Mouse (Mus musculus): ENCODE measurements around the gene Sox2. TPM values are rescaled to one million over a fixed set of nuclear protein-coding genes. Genes with fewer than 3 reads are reported as not detected.

The Sox2 gene
- total and polyA plus RNA-seq, 2 experiments from 2014 or later = 22.6 to 68.1 TPM

- H3K9ac ChIP-seq (replicated peaks; ENCODE audit: low read length) = no peak overlapping the region
- peak overlapping the region; percentile 76; the same call in 1 of the 2 replicates for H3K27ac ChIP-seq
- H3K36me3 ChIP-seq (ENCODE audit: insufficient read depth, low read length) = no peaks in the 10 kb centered on the region
- H3K9me3 ChIP-seq (ENCODE audit: low read length) = no peaks in the 10 kb centered on the region
- H3K4me2 ChIP-seq (ENCODE audit: low read depth, low read length) = peak overlapping the region; percentile 56
- ATAC-seq (no peak), DNase-seq (ENCODE audit: low spot score) (no peak)
- TF ChIP-seq CTCF (IDR thresholded peaks at IDR 0.05; ENCODE audit: low read depth) = no peak
- WGBS = 56% methylated on average over 7 of the region's 7 CpGs
- peaks cover 32% of the 10 kb centered on the region for H3K27me3 ChIP-seq (ENCODE audit: insufficient read depth, low read length)
- no peak overlapping the region for H3K4me3 ChIP-seq (ENCODE audit: low read length)
- no peaks in the 10 kb centered on the region; the same call in 1 of the 2 replicates for H3K4me1 ChIP-seq (ENCODE audit: insufficient read depth, low read length)
Observed at GRCm38 (mm10) chr3:34658241-34658965, 8.2 kb downstream of the Sox2 start.

GRCm38 (mm10) chr3:34658966-34659535, 8.8 kb downstream of the Sox2 start:
- Histone ChIP-seq H3K36me3 (ENCODE audit: insufficient read depth, low read length) (no peaks in the 10 kb centered on the region), H3K4me3 (ENCODE audit: low read length) (no peak overlapping the region), H3K4me2 (ENCODE audit: low read depth, low read length) (peak overlapping the region; percentile 56; the same call in 1 of the 2 replicates), H3K4me1 (ENCODE audit: insufficient read depth, low read length) (no peaks in the 10 kb centered on the region; the same call in 1 of the 2 replicates), H3K9me3 (ENCODE audit: low read length) (no peaks in the 10 kb centered on the region), H3K27ac (peak overlapping the region; percentile 88; the same call in 1 of the 2 replicates), H3K9ac (replicated peaks; ENCODE audit: low read length) (no peak overlapping the region), H3K27me3 (ENCODE audit: insufficient read depth, low read length) (peaks cover 30% of the 10 kb centered on the region)
- ATAC-seq (no peak), DNase-seq (ENCODE audit: low spot score) (no peak)
- WGBS = 58% methylated on average over 8 of the region's 8 CpGs
- no peak for TF ChIP-seq CTCF (IDR thresholded peaks at IDR 0.05; ENCODE audit: low read depth)

- Histone ChIP-seq H3K27ac (peak overlapping the region; percentile 88), H3K36me3 (ENCODE audit: insufficient read depth, low read length) (no peaks in the 10 kb centered on the region), H3K9me3 (ENCODE audit: low read length) (no peaks in the 10 kb centered on the region), H3K9ac (replicated peaks; ENCODE audit: low read length) (0 out of 2 replicates have a peak overlapping the region, but pooled peaks have one; percentile 15), H3K27me3 (ENCODE audit: insufficient read depth, low read length) (peaks cover 24% of the 10 kb centered on the region), H3K4me3 (ENCODE audit: low read length) (no peak overlapping the region), H3K4me2 (ENCODE audit: low read depth, low read length) (peak overlapping the region; percentile 60), H3K4me1 (ENCODE audit: insufficient read depth, low read length) (no peaks in the 10 kb centered on the region; the same call in 1 of the 2 replicates)
- WGBS = 25% methylated on average over 6 of the region's 6 CpGs
- TF ChIP-seq CTCF (IDR thresholded peaks at IDR 0.05; ENCODE audit: low read depth) = no peak
- DNase-seq (ENCODE audit: low spot score) (peak; percentile 43), ATAC-seq (no peak)
Observed at GRCm38 (mm10) chr3:34659861-34660260, 9.7 kb downstream of the Sox2 start.

GRCm38 (mm10) chr3:34660542-34661290, 10.5 kb downstream of the Sox2 start:
- ATAC-seq (no peak), DNase-seq (ENCODE audit: low spot score) (peak; percentile 41)
- peaks cover 17% of the 10 kb centered on the region; the same call in 1 of the 2 replicates for H3K27me3 ChIP-seq (ENCODE audit: insufficient read depth, low read length)
- peak overlapping the region; percentile 88 for H3K27ac ChIP-seq
- H3K9me3 ChIP-seq (ENCODE audit: low read length) = no peaks in the 10 kb centered on the region
- 20% methylated on average over 14 of the region's 14 CpGs for WGBS
- H3K36me3 ChIP-seq (ENCODE audit: insufficient read depth, low read length) = no peaks in the 10 kb centered on the region
- TF ChIP-seq CTCF (IDR thresholded peaks at IDR 0.05; ENCODE audit: low read depth) = no peak
- peak overlapping the region; percentile 60 for H3K4me2 ChIP-seq (ENCODE audit: low read depth, low read length)
- 0 out of 2 replicates have a peak overlapping the region, but pooled peaks have one; percentile 15 for H3K9ac ChIP-seq (replicated peaks; ENCODE audit: low read length)
- no peak overlapping the region for H3K4me3 ChIP-seq (ENCODE audit: low read length)
- no peaks in the 10 kb centered on the region; the same call in 1 of the 2 replicates for H3K4me1 ChIP-seq (ENCODE audit: insufficient read depth, low read length)

GRCm38 (mm10) chr3:34661341-34662007, 11.3 kb downstream of the Sox2 start:
- Histone ChIP-seq H3K36me3 (ENCODE audit: insufficient read depth, low read length) (no peaks in the 10 kb centered on the region), H3K9ac (replicated peaks; ENCODE audit: low read length) (peak overlapping the region; percentile 21; the same call in 1 of the 2 replicates), H3K9me3 (ENCODE audit: low read length) (no peaks in the 10 kb centered on the region), H3K27me3 (ENCODE audit: insufficient read depth, low read length) (peaks cover 21% of the 10 kb centered on the region; the same call in 1 of the 2 replicates), H3K4me3 (ENCODE audit: low read length) (peak overlapping the region; percentile 3; the same call in 1 of the 2 replicates), H3K27ac (peak overlapping the region; percentile 88), H3K4me1 (ENCODE audit: insufficient read depth, low read length) (no peaks in the 10 kb centered on the region; the same call in 1 of the 2 replicates), H3K4me2 (ENCODE audit: low read depth, low read length) (peak overlapping the region; percentile 60)
- DNase-seq (ENCODE audit: low spot score) = peak; percentile 37
- 6% methylated on average over 32 of the region's 32 CpGs for WGBS
- no peak for ATAC-seq
- TF ChIP-seq CTCF (IDR thresholded peaks at IDR 0.05; ENCODE audit: low read depth) = no peak

Measured in hindbrain, postnatal 0 days (tissue).